Mouse (Mus musculus): ENCODE measurements around the gene Tex36. TPM values are rescaled to one million over a fixed set of nuclear protein-coding genes. Genes with fewer than 3 reads are reported as not detected.

Gene Tex36
- polyA plus RNA-seq, 1 experiment from 2014 or later = not detected

- Histone ChIP-seq H3K9ac (no peak overlapping the region), H3K36me3 (replicated peaks) (no peaks in the 10 kb centered on the region), H3K9me3 (no peaks in the 10 kb centered on the region), H3K4me1 (no peaks in the 10 kb centered on the region), H3K4me2 (no peak overlapping the region), H3K27ac (no peak overlapping the region), H3K27me3 (no peaks in the 10 kb centered on the region), H3K4me3 (replicated peaks) (no peak overlapping the region)
- no peak for ATAC-seq (ENCODE audit: low FRiP score)
- WGBS = 83% methylated on average over 20 of the region's 20 CpGs
Measured at GRCm38 (mm10) chr7:133579491-133580295, 22.3 kb downstream of the Tex36 start.

DNA sequence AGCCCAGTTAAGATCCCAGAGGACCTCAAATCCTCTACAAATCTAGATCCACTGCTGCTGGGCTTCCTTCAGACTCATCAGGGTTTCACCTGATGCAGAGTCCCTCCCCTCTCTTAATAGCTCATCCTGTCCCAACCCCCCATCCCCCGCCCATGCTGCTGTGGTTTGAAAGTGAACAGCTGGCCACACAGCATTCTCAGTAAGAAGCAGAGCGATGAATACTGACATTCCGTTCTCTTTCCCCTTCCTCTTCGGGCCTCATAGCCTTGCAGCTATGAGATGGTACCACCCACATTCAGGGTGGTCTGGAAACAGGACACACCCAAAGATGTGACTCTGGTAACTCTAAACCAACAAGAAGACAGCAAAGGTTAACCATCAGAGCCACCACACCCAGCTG, 25.1 kb downstream of the Tex36 start:
- Histone ChIP-seq H3K4me1 (no peaks in the 10 kb centered on the region), H3K27me3 (no peaks in the 10 kb centered on the region), H3K36me3 (replicated peaks) (no peaks in the 10 kb centered on the region), H3K27ac (no peak overlapping the region), H3K4me3 (replicated peaks) (no peak overlapping the region), H3K4me2 (no peak overlapping the region), H3K9me3 (no peaks in the 10 kb centered on the region), H3K9ac (no peak overlapping the region)
- ATAC-seq (ENCODE audit: low FRiP score) = no peak
- WGBS = 47% methylated on average over 4 of the region's 4 CpGs

GRCm38 (mm10) chr7:133576281-133576680, 25.7 kb downstream of the Tex36 start:
- Histone ChIP-seq H3K27ac (no peak overlapping the region), H3K9me3 (no peaks in the 10 kb centered on the region), H3K9ac (no peak overlapping the region), H3K36me3 (replicated peaks) (no peaks in the 10 kb centered on the region), H3K4me2 (no peak overlapping the region), H3K4me3 (replicated peaks) (no peak overlapping the region), H3K27me3 (no peaks in the 10 kb centered on the region), H3K4me1 (no peaks in the 10 kb centered on the region)
- 60% methylated on average over 6 of the region's 6 CpGs for WGBS
- ATAC-seq (ENCODE audit: low FRiP score) = no peak

DNA sequence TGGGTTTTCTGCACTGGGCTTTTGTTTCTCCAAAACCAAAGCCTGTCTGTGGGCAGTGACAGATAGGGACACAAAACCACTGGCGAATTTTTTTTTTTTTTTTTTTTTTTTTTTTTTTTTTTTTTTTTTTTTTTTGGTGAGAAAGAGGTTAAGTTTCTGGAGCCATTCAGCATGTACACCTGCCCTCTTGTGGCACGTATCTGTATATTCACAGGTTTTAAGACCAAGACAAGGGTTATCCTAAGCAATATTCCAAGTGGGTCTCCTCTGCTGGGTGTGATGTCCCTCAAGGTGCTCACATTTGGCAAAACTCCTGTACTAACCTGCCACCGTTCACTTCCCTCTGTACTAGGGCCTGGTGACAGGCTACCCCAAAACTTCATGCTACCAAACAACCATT, 30.0 kb downstream of the Tex36 start:
- Histone ChIP-seq H3K27ac (no peak overlapping the region), H3K9ac (no peak overlapping the region), H3K4me3 (replicated peaks) (no peak overlapping the region), H3K4me1 (no peaks in the 10 kb centered on the region), H3K9me3 (no peaks in the 10 kb centered on the region), H3K4me2 (no peak overlapping the region), H3K27me3 (0 out of 2 replicates have a peak, but pooled peaks cover 2% of the 10 kb centered on the region), H3K36me3 (replicated peaks) (no peaks in the 10 kb centered on the region)
- 44% methylated on average over 3 of the region's 3 CpGs for WGBS
- no peak for ATAC-seq (ENCODE audit: low FRiP score)

DNA sequence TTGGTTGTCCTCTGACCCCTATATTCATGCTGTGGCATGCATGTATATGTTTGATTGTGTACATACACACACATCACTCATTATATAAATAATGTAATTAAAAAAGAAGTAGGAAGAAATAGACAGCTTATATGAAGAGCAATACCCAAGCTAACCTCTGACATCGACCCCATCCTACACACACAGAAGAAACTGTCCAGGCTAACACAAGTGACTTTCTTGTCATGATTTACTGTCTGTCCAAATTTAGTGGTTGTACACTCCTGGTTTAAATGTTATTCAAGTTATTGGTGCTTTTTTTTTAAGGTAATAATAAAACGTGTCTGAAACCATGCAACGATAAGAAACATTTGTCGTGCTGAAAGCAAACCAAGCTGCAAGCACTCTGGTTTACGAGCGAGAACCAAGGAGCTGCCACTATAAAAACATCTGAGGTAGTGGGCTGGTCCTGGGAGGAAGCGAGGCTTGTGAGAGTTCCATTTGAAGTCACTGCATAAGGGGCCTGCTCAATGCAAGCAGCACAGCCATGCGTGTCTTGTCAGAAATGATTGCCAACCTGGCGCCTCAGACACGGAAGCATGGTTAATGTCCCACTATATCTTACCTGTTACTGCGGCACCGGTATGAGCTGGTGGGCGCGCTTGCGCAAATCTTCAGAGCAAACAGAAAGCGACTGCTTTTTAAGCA, 32.6 kb downstream of the Tex36 start:
- H3K27me3 ChIP-seq = 0 out of 2 replicates have a peak, but pooled peaks cover 2% of the 10 kb centered on the region
- 93% methylated on average over 16 of the region's 16 CpGs for WGBS
- no peak overlapping the region for H3K9ac ChIP-seq
- no peak overlapping the region for H3K4me3 ChIP-seq (replicated peaks)
- H3K27ac ChIP-seq = no peak overlapping the region
- no peaks in the 10 kb centered on the region for H3K9me3 ChIP-seq
- no peaks in the 10 kb centered on the region for H3K36me3 ChIP-seq (replicated peaks)
- H3K4me2 ChIP-seq = no peak overlapping the region
- no peaks in the 10 kb centered on the region for H3K4me1 ChIP-seq
- no peak for ATAC-seq (ENCODE audit: low FRiP score)

DNA sequence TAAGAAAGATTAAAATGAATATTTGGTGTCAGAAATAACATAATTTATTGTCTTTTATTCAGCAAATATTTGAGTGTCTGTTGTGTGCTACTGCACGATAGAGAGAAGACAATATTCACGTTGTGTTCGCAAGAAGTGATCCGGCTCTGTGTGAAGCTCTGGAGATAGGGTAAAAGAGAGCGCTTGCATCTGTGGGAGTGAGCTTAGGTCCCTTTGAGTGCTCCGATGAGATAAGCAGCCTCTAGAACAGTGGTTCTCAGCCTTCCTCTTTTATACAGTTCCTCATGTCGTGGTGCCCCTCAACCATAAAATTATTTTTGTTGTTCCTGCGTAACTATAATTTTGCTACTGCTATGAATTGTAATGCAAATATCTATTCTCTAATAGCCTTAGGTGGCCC, 37.4 kb downstream of the Tex36 start:
- no peak overlapping the region for H3K27ac ChIP-seq
- ATAC-seq (ENCODE audit: low FRiP score) = no peak
- H3K9me3 ChIP-seq = no peaks in the 10 kb centered on the region
- H3K4me1 ChIP-seq = no peaks in the 10 kb centered on the region
- no peaks in the 10 kb centered on the region for H3K27me3 ChIP-seq
- H3K4me2 ChIP-seq = no peak overlapping the region
- no peak overlapping the region for H3K9ac ChIP-seq
- H3K36me3 ChIP-seq (replicated peaks) = no peaks in the 10 kb centered on the region
- H3K4me3 ChIP-seq (replicated peaks) = no peak overlapping the region
- 86% methylated on average over 8 of the region's 8 CpGs for WGBS

DNA sequence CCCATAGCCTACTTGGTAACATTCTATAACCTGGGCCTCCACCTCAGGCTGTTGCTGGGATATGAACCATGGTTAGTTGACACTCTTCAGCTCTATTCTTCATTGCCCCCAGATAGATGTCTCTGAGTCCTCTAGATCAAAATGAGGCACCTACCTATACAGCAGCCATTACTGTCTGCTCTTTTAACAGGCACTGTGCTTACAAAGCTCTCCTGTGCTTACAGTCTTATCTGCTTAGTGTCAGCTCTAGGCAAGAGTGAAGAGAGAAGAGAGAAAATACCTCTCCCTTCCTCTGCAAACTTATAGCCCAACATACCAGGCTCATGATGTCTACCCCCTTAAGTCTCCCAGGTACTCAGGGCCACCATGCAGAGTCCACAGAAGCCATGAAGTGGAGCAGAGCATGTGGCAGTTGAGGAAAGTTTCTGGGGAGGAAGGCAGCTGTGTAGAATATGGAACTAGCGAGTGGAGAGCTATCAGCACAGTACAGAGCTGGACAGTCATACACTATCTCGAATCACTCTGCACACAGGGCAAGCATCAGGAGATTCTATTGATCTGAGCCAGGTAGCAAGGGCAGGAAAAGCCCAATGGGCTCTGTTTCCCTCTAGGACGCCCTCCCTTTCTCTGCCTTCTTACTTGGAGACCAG, 38.7 kb downstream of the Tex36 start:
- H3K9me3 ChIP-seq = no peaks in the 10 kb centered on the region
- no peaks in the 10 kb centered on the region for H3K27me3 ChIP-seq
- 80% methylated on average over 3 of the region's 3 CpGs for WGBS
- no peak overlapping the region for H3K9ac ChIP-seq
- no peak overlapping the region for H3K4me3 ChIP-seq (replicated peaks)
- H3K27ac ChIP-seq = no peak overlapping the region
- no peak overlapping the region for H3K4me2 ChIP-seq
- no peaks in the 10 kb centered on the region for H3K36me3 ChIP-seq (replicated peaks)
- no peak for ATAC-seq (ENCODE audit: low FRiP score)
- no peaks in the 10 kb centered on the region for H3K4me1 ChIP-seq

DNA sequence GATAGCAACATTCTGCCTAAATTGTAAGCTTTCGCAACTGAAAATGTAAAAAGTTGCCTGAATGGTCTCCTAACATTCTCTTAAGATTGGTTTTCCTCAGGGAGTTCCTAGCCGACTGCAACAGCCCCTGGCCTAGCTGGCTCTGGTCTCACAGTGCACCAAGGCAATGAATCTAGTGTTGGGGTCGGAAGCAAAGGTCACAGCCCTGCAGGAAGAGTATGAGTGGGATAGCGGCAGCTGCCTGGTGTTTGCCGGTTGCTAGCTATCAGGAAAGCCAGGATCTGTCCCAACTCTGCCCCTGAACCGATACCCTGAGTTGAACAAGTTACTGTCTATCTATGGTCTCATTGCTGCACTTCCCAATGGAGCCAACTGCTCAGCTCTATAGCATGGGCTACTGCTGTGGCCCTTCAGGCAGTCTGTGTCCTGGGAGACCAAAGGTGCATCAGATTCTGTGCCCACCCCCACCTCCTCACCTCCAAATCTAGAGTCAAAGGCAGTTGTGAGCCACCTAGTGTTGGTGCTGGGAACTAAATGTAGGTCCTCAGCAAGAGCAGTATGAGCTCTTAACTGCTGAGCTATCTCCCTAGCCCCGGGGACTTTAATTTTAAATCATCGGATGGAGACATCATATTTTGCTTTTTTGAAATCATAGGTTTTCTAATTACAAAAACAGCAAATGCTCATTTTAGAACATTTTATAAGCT, 46.0 kb downstream of the Tex36 start:
- H3K9ac ChIP-seq = no peak overlapping the region
- H3K9me3 ChIP-seq = no peaks in the 10 kb centered on the region
- no peak for ATAC-seq (ENCODE audit: low FRiP score)
- no peak overlapping the region for H3K27ac ChIP-seq
- H3K36me3 ChIP-seq (replicated peaks) = no peaks in the 10 kb centered on the region
- H3K4me1 ChIP-seq = no peaks in the 10 kb centered on the region
- 81% methylated on average over 8 of the region's 8 CpGs for WGBS
- H3K27me3 ChIP-seq = no peaks in the 10 kb centered on the region
- H3K4me3 ChIP-seq (replicated peaks) = no peak overlapping the region
- no peak overlapping the region for H3K4me2 ChIP-seq

DNA sequence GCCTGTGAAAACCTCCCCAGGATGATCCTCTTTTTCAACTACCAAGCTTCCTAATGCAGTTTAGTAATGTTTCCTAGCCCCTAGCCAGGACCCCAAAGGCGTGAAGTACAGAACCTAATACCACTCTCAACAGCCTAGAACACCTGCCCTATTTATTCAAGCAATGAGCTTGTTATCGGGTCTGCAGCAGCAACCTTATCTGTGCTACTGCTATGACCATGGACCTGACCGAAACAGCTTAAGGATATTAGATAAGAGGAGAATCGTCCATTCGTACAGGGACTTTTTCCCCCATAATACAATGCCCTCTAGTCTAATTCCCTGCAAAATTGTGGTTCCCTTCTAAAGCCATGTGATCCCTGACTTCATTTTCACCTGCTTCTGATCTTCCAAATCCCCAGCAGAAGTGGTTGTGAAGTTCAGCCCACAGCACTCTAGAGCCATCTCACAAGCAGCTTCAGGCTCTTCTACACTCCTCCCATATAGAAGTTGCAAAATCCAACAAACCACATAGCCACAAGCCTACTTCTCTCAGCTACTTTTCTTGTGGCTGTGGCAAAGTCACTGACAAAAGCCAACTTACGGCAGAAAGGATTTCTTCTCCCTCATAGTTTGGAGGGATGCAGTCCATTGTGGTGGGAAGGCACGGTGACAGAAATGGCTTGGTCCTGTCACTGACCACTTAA, 49.5 kb downstream of the Tex36 start:
- no peaks in the 10 kb centered on the region for H3K36me3 ChIP-seq (replicated peaks)
- no peak overlapping the region for H3K9ac ChIP-seq
- WGBS = 87% methylated on average over 7 of the region's 7 CpGs
- no peak overlapping the region for H3K4me3 ChIP-seq (replicated peaks)
- H3K27ac ChIP-seq = no peak overlapping the region
- H3K27me3 ChIP-seq = no peaks in the 10 kb centered on the region
- no peak for ATAC-seq (ENCODE audit: low FRiP score)
- no peaks in the 10 kb centered on the region for H3K4me1 ChIP-seq
- no peaks in the 10 kb centered on the region for H3K9me3 ChIP-seq
- H3K4me2 ChIP-seq = no peak overlapping the region

DNA sequence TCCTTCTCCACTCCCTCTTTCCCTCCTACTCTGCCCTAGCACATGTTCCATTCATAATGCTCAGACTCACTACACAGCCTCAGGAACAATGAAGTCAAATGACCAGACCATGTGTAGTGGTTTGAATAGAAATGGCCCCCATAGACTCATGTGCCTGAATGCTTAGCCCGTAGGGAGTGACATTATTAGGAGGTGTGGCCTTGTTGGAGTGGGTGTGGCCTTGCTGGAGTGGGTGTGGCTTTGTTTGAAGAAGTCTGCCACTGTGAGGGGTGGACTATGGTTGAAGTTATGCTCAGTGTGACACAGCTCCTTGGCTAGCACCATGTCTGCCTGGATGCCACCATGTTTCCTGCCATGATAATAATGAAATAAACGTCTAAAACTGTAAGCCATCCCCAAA, 51.0 kb downstream of the Tex36 start:
- no peak overlapping the region for H3K4me3 ChIP-seq (replicated peaks)
- H3K9ac ChIP-seq = no peak overlapping the region
- no peak overlapping the region for H3K27ac ChIP-seq
- no peaks in the 10 kb centered on the region for H3K9me3 ChIP-seq
- no peaks in the 10 kb centered on the region for H3K27me3 ChIP-seq
- no peak overlapping the region for H3K4me2 ChIP-seq
- H3K36me3 ChIP-seq (replicated peaks) = no peaks in the 10 kb centered on the region
- ATAC-seq (ENCODE audit: low FRiP score) = no peak
- no peaks in the 10 kb centered on the region for H3K4me1 ChIP-seq
- 58% methylated on average over 2 of the region's 2 CpGs for WGBS

GRCm38 (mm10) chr7:133548434-133548833, 53.5 kb downstream of the Tex36 start:
- Histone ChIP-seq H3K4me2 (no peak overlapping the region), H3K4me1 (no peaks in the 10 kb centered on the region), H3K27ac (no peak overlapping the region), H3K9ac (no peak overlapping the region), H3K4me3 (replicated peaks) (no peak overlapping the region), H3K27me3 (no peaks in the 10 kb centered on the region), H3K9me3 (no peaks in the 10 kb centered on the region), H3K36me3 (replicated peaks) (no peaks in the 10 kb centered on the region)
- WGBS = 94% methylated on average over 4 of the region's 4 CpGs
- no peak for ATAC-seq (ENCODE audit: low FRiP score)

DNA sequence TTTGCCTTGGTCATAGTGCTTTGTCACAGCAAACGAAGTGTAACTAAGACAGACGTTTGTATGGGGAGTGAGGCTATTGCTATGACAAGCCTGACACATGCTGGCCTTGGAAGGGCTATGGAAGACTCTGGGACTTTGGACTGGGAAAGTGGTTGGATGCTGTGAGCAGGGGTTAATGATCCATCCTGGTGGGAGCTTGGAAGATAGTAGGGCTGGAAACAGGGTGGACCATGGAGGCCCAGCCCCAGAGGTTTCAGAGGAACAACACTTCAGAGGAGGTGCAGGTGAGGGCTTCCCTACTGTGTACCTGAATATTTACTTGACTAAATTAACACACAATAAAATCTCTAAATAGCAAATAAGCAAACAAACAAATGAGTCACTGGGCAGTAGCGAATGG, 56.3 kb downstream of the Tex36 start:
- Histone ChIP-seq H3K9ac (no peak overlapping the region), H3K27me3 (no peaks in the 10 kb centered on the region), H3K27ac (no peak overlapping the region), H3K4me3 (replicated peaks) (no peak overlapping the region), H3K36me3 (replicated peaks) (no peaks in the 10 kb centered on the region), H3K4me1 (no peaks in the 10 kb centered on the region), H3K4me2 (no peak overlapping the region), H3K9me3 (no peaks in the 10 kb centered on the region)
- 85% methylated on average over 3 of the region's 3 CpGs for WGBS
- ATAC-seq (ENCODE audit: low FRiP score) = no peak
